Comparison of ENCODE assay signal across 13 mouse cellular contexts in the genomic region with DNA sequence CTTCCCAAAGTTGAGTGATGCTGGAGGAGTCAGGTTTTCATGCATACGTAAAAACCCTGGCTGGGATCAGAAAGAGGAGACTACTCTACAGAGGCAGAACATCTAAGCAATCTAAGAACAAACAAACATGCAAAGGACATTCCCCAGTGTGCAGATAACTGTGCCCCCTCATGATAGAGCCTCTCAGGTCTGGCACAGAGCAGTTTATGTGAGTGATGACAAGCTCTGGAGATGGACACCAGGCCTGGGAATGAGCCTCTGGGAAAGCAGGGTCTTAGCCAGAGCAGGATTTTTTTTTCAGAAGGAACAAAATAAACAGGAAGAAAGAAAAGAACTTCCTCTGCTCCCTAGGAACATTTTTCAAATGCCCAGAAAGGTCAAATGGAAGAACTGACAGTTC.
A peak's percentile ranks its signal among the peaks of the same experiment; 100 is the strongest.
DNase-seq lines count a peak whose midpoint lies in the region; TF ChIP-seq lines count a peak whose summit lies in the region.
"Had no signal": no experiment of that assay in that cellular context is flagged by ENCODE, and none has a peak within 500 bp of the region (broad histone marks: within the 10 kb centered on the region; RNA-seq: fewer than 3 reads in every experiment).

No protein-coding gene starts in this region.

- intact Hi-C loops in heart, postnatal 14 days (cut with DNase I), result loop anchor here (5.0 kb wide), 1 partner anchor 83 kb away; no protein-coding TSS in a partner anchor

- 90% methylated on average over 1 of the region's 1 CpGs for WGBS in kidney, adult 2 months
- 89% methylated on average over 1 of the region's 1 CpGs for WGBS in spleen, adult 2 months
- WGBS in limb, embryonic 10.5 days, result 43% methylated on average over 1 of the region's 1 CpGs

- H3K27ac ChIP-seq in kidney, adult 2 months (ENCODE audit: insufficient read depth, low read depth, low read length), result peak overlapping the region; percentile 56
- H3K27ac ChIP-seq in spleen, adult 2 months (ENCODE audit: insufficient read depth, low read length), result 0 out of 2 replicates have a peak overlapping the region, but pooled peaks have one; percentile 13
- no peak overlapping the region for H3K27ac ChIP-seq in limb, embryonic 10.5 days
- H3K27ac ChIP-seq: embryonic facial prominence, embryonic 13.5 days; forebrain, embryonic 15.5 days; limb, embryonic 13.5 days had no signal

- H3K36me3 ChIP-seq in kidney, adult 2 months (ENCODE audit: control insufficient read depth, insufficient read depth, low read length), result no peaks in the 10 kb centered on the region
- peaks cover 22% of the 10 kb centered on the region for H3K36me3 ChIP-seq in spleen, adult 2 months (ENCODE audit: control insufficient read depth, insufficient read depth, low read length)
- peaks cover 14% of the 10 kb centered on the region for H3K36me3 ChIP-seq in limb, embryonic 10.5 days
- H3K36me3 ChIP-seq: forebrain, embryonic 15.5 days had no signal

- no peak overlapping the region for H3K4me3 ChIP-seq in kidney, adult 2 months (ENCODE audit: insufficient read depth, low read depth, low read length)
- no peak overlapping the region for H3K4me3 ChIP-seq in spleen, adult 2 months (ENCODE audit: extremely low read depth, insufficient read depth, insufficient read length)
- no peak overlapping the region for H3K4me3 ChIP-seq in limb, embryonic 10.5 days
- H3K4me3 ChIP-seq: embryonic facial prominence, embryonic 13.5 days; forebrain, embryonic 15.5 days; limb, embryonic 13.5 days had no signal

- no peaks in the 10 kb centered on the region for H3K4me1 ChIP-seq in kidney, adult 2 months (ENCODE audit: control insufficient read depth, insufficient read depth, low read length)
- peaks cover 2% of the 10 kb centered on the region; the same call in 1 of the 2 replicates for H3K4me1 ChIP-seq in spleen, adult 2 months (ENCODE audit: control insufficient read depth, insufficient read depth, insufficient read length)
- H3K4me1 ChIP-seq in limb, embryonic 10.5 days, result no peaks in the 10 kb centered on the region
- H3K4me1 ChIP-seq: embryonic facial prominence, embryonic 13.5 days; forebrain, embryonic 15.5 days; limb, embryonic 13.5 days had no signal

- no peaks in the 10 kb centered on the region for H3K27me3 ChIP-seq in kidney, adult 2 months (replicated peaks; ENCODE audit: control insufficient read depth, insufficient read depth, low read length)
- H3K27me3 ChIP-seq in spleen, adult 2 months (ENCODE audit: control insufficient read depth, insufficient read depth, low read length), result no peaks in the 10 kb centered on the region
- H3K27me3 ChIP-seq in limb, embryonic 10.5 days (ENCODE audit: low read depth, poor library complexity, severe bottlenecking), result no peaks in the 10 kb centered on the region
- H3K27me3 ChIP-seq: embryonic facial prominence, embryonic 13.5 days; forebrain, embryonic 15.5 days; limb, embryonic 13.5 days had no signal

- TF ChIP-seq CTCF in kidney, adult 2 months (conservative IDR thresholded peaks at IDR 0.05; ENCODE audit: insufficient read depth, insufficient read length, low read depth, low read length), result no peak
- no peak for TF ChIP-seq CTCF in spleen, adult 2 months (IDR thresholded peaks at IDR 0.05; ENCODE audit: extremely low read depth, insufficient read depth, insufficient read length, insufficient replicate concordance)

- DNase-seq in kidney, adult 2 months, result peak; percentile 23
- no peak for DNase-seq in kidney, postnatal 4 days
- no peak for DNase-seq in spleen, adult 2 months (ENCODE audit: low read depth in 1 of 2, low spot score in 2 of 2)
- DNase-seq in spleen, adult 12 weeks (ENCODE audit: low spot score), result no peak
- DNase-seq in heart, postnatal 14 days, result peak; percentile 34 to 37
- peak; percentile 65 for DNase-seq in yolk sac, embryonic 10.5 days (ENCODE audit: low spot score)
- DNase-seq in limb, embryonic 10.5 days (ENCODE audit: low spot score), result no peak
- no peak for DNase-seq in cerebellum, adult 18-20 months
- DNase-seq: cerebellum, postnatal 10 days; thymus, postnatal 36 days had no signal

- TF ChIP-seq POLR2A in kidney, adult 2 months (IDR thresholded peaks at IDR 0.05; ENCODE audit: low read depth, low read length), result no peak
- TF ChIP-seq POLR2A in spleen, adult 2 months (IDR thresholded peaks at IDR 0.05; ENCODE audit: low read depth, low read length), result no peak

- H3K9me3 ChIP-seq in limb, embryonic 10.5 days (replicated peaks), result no peaks in the 10 kb centered on the region
- H3K9me3 ChIP-seq: embryonic facial prominence, embryonic 13.5 days; forebrain, embryonic 15.5 days; limb, embryonic 13.5 days had no signal

Comparison
In these comparisons a context has a peak if more than half of its experiments do, and no peak if none do; other contexts are left out.
1. DNase-seq: peak in kidney, adult 2 months (single experiment), heart, postnatal 14 days (2 of 2) and yolk sac, embryonic 10.5 days (single experiment); none in kidney, postnatal 4 days (0 of 2), spleen, adult 2 months (0 of 2), spleen, adult 12 weeks (single experiment), limb, embryonic 10.5 days (single experiment) and cerebellum, adult 18-20 months (0 of 2).